Mouse (Mus musculus): ENCODE measurements at regions not wholly inside any gene's neighbourhood (a gene's known extent, or its start where the extent isn't known, plus 50 kb on each side); places are given as distances from the start of the nearest gene placed in this dataset.

DNA sequence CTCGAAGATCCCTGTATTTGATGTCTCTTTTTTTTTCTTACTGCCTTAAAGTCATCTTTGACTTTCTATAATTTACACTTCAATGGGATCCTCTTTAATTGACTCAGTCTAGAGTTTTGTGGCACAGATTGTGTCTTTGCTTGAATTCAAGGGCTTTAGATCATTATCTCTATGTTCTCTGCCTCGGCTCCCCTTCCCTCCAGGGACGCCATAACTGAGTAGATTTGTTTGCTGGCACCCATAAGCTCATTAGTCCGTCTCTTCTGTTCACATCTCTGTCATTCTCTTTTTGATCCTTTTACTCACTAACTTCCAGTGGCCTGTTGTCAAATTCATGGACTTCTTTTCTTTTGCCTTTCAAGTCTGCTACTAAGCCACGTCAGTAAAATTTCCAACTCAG is 299.0 kb upstream of the 1700056E22Rik start:
- intact Hi-C loops (cut with DNase I), result no loop called here
- no peak for DNase-seq (ENCODE audit: low spot score in 2 of 2)

DNA sequence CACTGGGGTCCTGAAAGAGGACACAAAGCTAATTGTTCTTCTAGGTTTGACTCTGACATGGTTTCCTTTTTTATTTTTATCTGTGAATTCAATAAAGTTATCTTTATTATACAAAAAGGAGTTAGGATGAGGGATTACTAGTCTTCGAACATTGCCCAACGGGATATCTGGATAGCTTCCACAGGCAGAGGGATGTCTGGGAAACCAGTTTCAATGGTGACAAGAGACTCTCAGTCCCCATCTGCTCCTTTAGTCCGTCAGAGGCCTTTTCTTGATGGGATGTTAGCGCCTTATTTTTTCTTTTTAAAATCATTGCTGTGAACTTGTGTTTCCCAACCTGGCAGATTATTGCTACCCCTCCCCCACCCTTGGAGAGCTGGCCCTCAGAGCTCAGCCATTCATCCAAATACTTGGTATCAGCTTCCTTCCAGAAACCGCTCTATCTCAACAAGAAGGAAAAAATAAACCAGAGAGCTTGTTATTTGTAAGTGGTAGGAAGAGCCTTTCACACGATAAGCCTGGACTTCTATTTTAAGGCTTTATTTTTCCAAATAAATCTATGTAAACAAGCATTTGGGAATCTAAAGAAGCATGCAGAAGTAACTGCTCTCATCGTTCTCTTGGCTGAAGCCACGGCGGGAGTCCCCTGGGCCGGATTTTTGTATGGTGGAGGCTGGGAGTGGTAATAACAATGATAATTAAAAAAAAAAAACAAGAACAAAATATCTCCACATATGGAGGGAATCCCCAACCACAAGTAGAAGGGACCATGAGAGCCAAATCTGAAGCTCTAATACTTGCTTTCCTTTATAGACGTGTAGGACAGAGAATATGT is 296.6 kb upstream of the 1700056E22Rik start:
- no peak for DNase-seq (ENCODE audit: low spot score in 2 of 2)
- intact Hi-C loops (cut with DNase I), result no loop called here

DNA sequence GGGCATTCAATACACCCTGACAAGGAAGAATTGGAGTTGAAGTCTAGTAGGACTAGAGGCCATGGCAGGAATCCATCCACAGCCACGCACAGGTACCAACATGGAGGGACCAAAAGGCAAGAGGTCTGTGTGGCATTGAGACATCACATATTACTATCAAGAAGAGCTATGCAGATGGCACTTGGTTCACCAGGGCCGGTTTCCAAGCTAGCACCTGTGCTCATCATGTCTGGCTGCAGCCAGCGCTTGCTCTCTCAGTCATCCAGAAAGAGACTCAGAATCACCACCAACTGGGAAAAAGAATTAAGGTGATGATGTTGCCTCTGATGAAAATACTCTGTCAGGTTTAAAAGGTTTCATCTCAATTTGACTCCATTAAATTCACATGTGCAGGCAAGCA is 292.1 kb upstream of the 1700056E22Rik start:
- no peak for DNase-seq (ENCODE audit: low spot score in 2 of 2)
- intact Hi-C loops (cut with DNase I), result no loop called here

DNA sequence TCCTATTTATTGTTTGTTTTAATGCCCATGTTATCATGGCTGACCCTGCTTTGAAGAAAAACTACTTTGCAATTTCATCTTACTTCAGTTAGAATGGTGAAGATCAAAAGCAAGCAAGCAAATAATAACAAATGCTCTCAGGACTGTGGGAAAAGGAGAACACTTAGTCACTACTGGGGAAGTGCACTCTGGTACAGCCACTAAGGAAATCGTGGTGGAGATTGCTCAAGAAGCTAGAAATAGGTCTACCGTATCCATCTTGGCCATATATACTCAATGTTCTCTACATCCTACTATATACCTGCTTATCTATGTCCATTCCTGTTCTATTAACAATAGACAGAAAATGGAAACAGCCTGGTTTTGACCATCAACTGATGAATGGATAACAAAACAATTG is 290.1 kb upstream of the 1700056E22Rik start:
- no peak for DNase-seq (ENCODE audit: low spot score in 2 of 2)
- intact Hi-C loops (cut with DNase I), result no loop called here

DNA sequence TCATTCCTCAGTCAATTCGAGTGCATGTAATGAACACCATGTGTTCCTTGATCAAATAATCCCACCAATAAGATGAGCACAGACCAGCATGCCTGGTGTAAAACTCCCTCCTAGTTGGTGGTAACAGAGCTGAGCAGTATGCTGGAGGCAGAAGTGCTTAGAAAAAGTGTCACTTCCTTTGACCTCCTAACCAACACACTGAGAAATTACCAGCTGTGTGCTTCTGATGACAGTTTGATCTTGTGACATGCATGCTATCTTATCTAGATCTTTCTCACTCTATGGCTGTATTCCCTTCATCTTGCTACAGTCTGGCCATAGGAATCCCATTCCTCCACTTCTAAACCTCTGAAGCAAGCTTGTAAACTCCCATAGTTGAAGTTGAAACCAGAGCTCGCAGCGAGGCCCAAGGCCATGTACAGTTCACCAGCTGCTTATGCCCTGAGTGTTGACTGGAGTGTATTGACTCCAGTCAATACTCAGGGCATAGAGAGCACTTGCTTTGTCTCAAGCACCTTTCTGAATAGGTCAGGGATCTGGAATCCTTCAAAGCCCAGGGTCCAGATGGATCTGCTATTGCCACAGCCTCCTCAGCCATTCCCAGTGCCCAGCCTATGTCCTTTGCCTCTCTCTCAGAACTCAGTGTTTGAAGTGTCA is 286.5 kb upstream of the 1700056E22Rik start:
- intact Hi-C loops (cut with DNase I), result no loop called here
- DNase-seq (ENCODE audit: low spot score in 2 of 2), result no peak

DNA sequence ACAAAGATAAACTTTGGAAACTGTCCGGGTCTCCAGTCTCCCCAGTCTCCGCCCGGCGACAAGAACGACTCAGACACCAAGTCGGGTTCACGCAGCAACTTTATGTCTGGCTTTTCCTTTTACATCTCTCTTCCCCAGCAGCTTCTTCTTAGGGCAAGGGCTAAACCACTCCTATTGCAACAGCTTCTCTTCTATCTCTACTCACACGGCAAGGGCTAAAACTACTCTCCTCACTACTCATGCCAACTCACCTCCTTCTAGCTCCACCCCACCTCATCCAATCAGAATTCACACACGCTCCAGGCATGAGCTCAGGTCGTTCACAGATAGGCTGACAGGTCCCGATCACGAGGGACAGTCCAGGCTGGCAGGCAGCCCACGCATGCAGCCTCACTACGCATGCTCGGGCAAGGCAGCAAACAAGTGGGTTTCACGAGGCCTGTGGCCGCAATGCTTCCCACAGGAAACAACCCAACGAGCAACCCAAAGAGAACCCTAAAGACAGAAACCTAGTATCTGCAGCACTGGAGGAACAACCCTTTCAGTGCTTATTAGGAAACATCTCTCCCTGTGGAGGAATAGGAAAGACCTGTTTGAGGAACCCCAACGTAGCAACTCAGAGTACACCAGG is 276.2 kb upstream of the 1700056E22Rik start:
- DNase-seq (ENCODE audit: low spot score in 2 of 2), result no peak
- intact Hi-C loops (cut with DNase I), result no loop called here

DNA sequence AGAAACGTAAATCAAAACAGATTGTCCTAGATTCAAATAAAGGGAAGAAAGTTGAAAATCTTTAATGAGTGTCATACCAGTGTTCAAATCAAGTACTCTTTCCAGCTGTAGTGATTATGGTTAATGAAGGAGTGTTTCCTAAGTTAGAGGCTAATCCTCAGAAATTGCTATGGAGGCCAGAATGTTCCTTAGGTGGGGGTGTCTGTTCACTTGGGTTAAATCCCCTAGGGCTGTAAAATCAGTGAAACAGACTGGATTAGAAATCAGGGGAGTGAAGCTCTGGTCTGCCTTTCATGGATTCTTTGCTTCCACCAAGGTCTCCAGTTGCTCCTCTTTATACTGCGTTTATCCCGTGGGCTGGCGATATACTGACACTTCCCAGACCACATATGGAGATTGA is 270.7 kb upstream of the 1700056E22Rik start:
- intact Hi-C loops (cut with DNase I), result no loop called here
- DNase-seq (ENCODE audit: low spot score in 2 of 2), result no peak

DNA sequence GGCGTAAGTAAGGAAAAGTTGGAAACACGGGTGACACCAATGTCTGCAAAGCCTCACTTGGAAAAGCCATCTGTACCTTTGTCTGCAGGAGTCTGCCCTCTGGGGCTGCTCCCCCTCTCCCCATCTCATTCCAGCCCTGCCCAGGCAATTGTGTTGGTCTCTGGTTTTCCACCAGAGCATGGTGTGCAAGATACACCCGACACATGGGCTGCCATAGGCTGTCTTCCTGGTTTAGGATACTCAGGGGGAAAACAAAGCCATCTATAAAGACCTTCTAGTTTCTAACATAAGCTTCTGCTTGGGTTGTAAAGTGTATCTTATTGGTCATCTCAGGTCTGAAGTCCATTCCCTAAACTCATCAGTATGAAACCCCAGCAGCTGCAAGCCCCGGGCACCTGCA is 270.1 kb upstream of the 1700056E22Rik start:
- intact Hi-C loops (cut with DNase I), result no loop called here
- DNase-seq (ENCODE audit: low spot score in 2 of 2), result no peak

DNA sequence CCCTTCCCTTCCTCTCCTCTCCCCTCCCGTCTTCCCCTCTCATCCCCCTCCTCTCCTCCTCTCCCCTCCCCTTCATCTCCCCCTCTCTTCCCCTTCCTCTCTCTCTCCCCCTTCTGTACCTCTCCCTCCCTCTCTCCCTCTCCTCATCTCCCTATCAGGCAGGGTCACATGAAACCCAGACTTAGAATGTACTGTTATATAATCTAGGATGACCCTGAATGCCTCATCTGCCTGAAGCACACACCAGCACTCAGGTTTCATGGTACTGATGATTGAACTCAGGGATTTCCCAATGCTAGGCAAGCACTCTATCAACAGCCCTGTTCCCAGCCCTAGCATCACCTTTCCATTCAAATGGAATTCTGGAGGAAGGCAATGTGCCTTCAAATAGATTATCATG is 264.6 kb upstream of the 1700056E22Rik start:
- no peak for DNase-seq (ENCODE audit: low spot score in 2 of 2)
- intact Hi-C loops (cut with DNase I), result no loop called here

DNA sequence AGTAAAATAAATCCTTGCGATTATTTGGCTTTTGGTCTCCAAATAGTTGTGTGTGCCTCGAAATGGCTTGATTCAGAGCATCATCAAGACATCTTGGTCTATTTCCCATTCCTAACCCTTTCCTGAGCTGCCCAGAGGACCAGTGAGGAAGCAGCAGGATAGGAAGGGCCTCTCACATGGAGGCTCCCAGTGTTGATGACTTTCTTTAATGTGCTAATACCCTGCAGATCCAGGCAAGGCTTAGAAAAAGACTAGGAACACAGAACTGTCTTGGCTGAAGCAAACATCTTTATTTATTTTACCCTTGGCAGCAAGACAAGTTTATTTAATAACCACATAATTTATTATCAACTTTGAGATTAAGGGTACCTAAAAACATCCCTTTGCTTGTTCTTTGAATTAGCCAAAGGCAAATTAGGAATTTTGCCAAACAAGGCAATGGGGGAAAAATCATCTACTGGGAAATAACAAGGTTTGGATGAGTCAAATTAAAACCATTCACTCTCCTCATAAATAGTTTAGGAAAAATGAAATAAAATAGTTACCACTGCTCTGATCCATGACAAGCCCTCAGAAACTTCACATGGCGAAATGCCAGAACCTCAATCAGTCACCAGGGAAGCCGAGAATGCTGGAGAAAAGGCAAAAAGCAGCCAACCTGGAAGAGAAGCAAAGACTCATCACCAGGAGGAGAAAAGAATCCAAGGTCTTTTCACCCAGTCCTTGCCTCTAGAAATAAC is 263.1 kb upstream of the 1700056E22Rik start:
- DNase-seq (ENCODE audit: low spot score in 2 of 2), result no peak
- intact Hi-C loops (cut with DNase I), result no loop called here

DNA sequence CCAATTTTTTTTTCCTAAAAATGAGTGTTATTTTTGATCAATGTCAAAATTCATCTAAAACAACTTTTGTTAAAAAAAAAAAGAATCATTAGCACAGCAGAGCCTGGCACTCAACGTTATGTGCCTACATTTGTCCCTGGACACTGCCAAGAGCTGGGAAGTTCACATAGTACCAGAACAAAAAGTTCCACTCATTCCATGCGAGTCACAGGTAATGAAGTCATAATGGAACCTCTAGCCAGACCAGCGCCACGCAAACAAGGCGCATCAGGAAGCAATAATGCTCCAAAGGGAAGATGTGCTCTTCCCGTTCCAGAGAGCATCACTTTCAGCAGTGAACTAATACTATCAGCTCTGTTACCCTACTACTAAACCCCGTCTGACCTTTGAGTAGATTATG is 257.0 kb upstream of the 1700056E22Rik start:
- DNase-seq (ENCODE audit: low spot score in 2 of 2), result no peak
- intact Hi-C loops (cut with DNase I), result no loop called here

DNA sequence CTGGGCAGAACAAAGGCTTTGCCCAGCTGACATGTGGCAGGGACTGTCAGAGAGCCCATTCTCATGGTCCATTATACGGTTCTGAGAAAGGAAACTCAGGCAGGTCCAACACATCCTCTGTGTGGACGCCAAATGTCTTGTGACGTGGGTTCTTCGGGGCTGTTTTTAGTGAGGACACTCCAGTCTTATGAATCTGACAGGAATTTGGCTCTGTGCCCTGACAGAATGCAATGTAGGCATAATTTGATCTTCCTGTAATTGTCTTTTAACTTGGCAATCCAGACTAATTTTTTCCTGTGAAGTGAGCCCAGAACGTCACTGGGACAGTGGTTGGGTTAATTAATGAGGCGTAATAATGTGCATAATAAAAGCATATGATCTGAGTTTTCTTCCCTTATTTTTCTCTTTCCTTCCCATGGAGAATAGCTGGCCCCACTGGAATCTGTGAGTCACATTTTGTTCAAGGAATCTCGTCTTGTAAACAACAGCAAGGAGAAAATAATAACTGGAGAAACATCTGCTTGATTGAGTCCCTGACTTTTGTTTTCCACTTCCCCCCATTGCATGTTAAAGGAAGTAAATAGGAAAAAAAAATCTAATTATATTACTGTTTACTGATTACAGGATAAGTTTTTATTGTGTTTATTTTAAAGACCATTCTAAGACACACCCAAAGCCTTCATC is 255.8 kb upstream of the 1700056E22Rik start:
- peak in 1 of 2 experiments; percentile 16 for DNase-seq (ENCODE audit: low spot score in 2 of 2)
- intact Hi-C loops (cut with DNase I), result no loop called here

DNA sequence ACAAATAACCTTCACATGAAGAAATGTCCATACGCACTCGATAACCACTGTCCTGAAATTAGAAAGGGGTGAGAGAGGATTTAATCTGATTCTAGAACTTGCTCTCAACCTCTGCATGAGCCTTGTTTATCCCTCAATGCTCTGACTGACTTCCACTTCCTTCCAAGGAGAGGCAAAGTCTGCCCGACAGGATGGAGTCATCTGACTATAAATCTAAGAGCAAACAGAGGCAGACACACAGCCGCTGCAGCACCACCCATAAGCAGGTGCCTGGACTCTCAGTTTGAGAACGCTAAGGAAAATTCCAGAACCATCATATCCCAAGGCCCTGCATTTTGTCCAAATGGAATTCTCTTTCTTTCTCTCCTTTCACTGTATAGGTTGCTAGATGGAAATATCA is 247.7 kb upstream of the 1700056E22Rik start:
- intact Hi-C loops (cut with DNase I), result no loop called here
- no peak for DNase-seq (ENCODE audit: low spot score in 2 of 2)

DNA sequence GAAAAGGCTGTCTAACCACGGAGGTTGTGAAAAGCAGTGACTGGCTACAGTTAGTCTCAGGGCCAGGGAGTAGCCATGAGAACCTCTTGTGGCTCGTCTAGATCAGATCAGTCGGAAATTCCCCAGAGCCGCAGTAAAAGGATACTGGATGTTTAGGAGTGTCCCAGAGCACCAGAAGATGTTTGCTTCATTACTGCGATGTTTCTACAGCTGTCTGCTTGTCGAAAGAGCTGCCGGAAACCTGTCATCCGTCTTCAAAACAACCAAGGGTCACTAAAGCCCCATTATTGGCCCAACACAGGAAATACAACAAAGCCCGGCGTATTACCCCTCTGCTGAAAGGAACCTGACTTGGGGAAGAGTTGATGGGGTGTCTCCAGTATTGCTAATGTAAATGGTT is 245.2 kb upstream of the 1700056E22Rik start:
- intact Hi-C loops (cut with DNase I), result no loop called here
- no peak for DNase-seq (ENCODE audit: low spot score in 2 of 2)

DNA sequence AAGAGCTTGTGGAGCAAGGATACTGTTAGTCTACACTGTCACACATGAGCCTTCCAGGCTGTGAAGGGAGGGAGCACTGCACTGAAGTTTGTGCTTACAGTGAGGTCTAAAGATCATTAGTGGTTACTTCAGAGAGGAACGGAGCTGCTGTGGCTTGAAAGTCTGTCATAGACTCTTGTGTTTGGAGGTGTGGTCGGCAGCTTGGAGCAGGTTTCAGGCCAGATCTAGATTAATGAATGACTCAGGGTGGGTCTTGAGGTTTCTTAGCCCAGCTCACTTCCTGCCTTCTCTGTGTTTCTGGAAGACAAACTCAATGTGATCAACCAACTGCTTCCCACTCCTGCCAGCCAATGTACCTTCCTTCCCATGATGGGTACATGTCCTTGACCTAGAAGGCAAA is 242.9 kb upstream of the 1700056E22Rik start:
- no peak for DNase-seq (ENCODE audit: low spot score in 2 of 2)
- intact Hi-C loops (cut with DNase I), result no loop called here

DNA sequence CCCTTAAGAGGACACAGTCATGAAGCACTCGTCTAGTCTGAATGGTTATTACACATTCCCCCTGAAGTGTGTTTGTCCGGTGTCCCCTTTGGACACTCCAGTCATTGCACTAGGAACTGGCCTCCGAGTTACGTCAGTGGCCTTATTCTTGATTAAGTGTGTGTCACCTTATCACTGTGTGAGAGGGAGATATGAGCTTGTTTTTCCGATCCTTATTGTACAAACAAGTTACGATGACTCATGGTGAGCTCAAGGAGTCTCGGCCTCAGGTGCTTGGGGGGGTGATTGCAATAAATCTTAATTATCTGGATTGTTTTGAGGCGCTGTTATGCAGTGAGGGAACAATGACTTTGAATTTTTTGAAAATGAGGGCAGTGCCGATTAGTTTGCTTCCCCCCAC is 241.8 kb upstream of the 1700056E22Rik start:
- intact Hi-C loops (cut with DNase I), result no loop called here
- no peak for DNase-seq (ENCODE audit: low spot score in 2 of 2)

DNA sequence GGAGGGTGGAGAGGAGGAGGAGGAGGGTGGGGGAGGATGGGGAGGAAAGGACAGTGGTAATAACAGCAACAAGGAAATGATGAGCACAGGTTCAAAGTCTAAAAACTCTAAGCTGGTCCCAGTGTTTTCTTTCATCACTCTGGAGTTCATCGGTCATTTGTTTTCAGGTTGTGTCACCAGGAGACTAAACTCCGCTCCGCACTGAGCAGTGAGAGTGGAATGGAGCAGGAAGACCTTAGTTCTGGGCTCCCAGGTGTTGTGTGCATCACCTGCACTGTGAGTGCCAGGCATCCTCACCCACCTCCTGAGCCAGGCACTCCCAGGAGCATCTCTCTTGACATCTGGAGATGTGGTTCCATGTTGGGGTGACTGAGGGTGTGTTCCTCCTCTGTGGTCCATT is 241.3 kb upstream of the 1700056E22Rik start:
- intact Hi-C loops (cut with DNase I), result no loop called here
- no peak for DNase-seq (ENCODE audit: low spot score in 2 of 2)

DNA sequence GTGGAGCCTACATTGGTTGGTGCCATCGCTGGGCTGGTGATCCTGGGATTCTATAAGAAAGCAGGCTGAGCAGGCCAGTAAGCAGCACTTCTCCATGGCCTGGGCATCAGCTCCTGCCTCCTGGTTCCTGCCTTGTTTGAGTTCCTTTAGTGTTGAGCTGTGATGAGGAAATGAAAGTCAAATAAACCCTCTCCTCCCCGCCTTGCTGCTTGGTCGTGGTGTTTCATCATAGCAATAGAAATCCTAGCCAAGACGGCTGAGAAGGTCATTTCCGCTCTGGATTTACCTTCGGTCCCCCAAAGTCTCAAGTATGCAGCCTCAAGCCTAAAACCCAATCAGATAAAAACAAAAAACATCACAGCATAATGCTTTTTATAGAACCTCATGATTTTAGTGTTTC is 240.6 kb upstream of the 1700056E22Rik start:
- intact Hi-C loops (cut with DNase I), result no loop called here
- DNase-seq (ENCODE audit: low spot score in 2 of 2), result no peak

DNA sequence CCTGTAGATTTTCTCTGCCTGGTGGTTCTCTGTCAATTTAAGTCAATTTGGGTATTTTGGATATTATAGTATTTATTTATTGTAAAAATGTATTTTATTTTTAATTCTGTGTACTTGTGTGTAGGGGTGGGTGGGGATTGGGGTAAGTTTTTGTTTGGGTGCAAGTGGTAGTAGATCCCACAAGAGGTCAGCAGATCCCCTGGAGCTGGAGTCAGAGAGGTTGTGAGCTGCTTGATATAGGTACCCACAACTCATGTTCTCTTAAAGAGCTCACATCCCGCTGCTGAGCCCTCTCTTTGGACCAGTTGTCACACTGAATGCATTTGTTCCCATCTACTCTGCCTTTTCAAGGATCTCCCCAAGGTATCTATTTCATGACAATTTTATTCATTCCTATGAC is 239.6 kb upstream of the 1700056E22Rik start:
- DNase-seq (ENCODE audit: low spot score in 2 of 2), result no peak
- intact Hi-C loops (cut with DNase I), result no loop called here

DNA sequence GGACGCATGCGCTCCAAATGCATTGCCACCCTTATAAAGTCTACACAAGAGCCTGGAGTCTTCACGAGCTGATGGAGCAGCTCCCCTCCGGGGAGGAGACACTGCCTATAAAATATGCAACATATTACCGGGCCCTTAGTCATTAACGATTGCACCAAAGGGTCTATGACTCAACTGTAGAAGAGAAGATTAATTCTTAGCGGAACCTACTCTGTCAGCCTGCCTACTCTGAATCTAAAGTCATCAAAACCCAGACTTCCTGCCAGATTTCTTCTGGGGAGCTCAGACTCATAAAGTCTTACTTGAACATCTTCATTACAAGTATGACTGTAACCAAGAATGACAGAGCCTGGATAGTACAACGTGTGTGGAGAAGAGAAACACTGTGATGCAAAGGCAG is 237.2 kb upstream of the 1700056E22Rik start:
- no peak for DNase-seq (ENCODE audit: low spot score in 2 of 2)
- intact Hi-C loops (cut with DNase I), result no loop called here

All from left cerebral cortex, postnatal 14 days (tissue).